Mouse (Mus musculus) heart, postnatal 4 days (tissue): Measurements from ENCODE around the gene Chst11. TPM values are rescaled to one million over a fixed set of nuclear protein-coding genes. Genes with fewer than 3 reads are reported as not detected.

Experiments
- DNase-seq: peaks from one replicate; pipeline ENCODE4 v3.0.0; 2021
- total RNA-seq, 2 experiments: library from RNA; stranded (reverse); gene quantifications; 2 replicates each; pipeline ENCODE4 v1.2.3; 2021

Gene Chst11
- total RNA-seq, 2 experiments from 2014 or later: 3.6 to 5.2 TPM

DNA sequence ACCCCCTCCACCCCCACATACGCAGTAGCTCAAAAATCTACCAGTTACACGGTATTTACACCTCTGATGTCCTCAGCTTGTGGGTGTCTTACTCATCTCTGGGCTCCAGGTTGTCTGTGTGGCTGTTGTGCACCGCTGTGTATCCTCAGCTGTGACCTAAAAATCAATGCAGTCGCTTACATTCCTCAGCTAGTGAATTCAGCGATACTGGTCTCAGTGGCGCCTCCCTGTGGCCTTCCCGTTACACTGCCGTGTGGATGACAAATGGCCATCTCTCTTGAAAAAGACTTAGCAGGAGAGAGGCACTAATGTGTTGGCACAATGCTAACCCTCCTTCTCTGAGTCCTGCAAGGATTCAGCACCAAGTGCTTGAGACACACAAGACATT, 197.3 kb downstream of the Chst11 start:
- DNase-seq: peak; percentile 81

GRCm38 (mm10) chr10:83183634-83184479, 198.6 kb downstream of the Chst11 start:
- DNase-seq: no peak

GRCm38 (mm10) chr10:83184480-83185069, 199.3 kb downstream of the Chst11 start:
- DNase-seq: peak; percentile 56

GRCm38 (mm10) chr10:83185121-83185520, 199.8 kb downstream of the Chst11 start:
- DNase-seq: no peak

- no peak for DNase-seq
These were observed 200.9 kb downstream of the Chst11 start for GRCm38 (mm10) chr10:83186167-83186566.

DNA sequence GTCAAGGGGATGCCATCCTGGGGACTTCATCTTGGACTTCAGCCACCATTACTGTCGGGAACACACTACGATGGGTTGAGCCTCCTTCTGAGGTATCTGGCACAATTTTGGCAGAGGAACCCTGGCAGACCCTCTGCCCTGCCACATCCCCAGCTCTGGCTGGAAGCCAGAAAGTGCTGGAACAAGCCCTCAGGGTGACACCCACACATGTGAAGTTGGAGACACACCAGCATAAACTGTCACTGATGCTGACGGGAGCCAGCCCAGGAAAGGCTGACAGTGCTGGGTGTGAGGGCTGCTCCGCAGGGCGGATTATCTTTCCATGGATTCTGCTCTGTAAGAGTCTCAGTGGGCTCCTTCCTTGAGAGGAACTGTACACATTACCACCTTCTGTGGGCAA, 201.7 kb downstream of the Chst11 start:
- DNase-seq: peak; percentile 37

GRCm38 (mm10) chr10:83189071-83189470, 203.8 kb downstream of the Chst11 start:
- DNase-seq: no peak

DNA sequence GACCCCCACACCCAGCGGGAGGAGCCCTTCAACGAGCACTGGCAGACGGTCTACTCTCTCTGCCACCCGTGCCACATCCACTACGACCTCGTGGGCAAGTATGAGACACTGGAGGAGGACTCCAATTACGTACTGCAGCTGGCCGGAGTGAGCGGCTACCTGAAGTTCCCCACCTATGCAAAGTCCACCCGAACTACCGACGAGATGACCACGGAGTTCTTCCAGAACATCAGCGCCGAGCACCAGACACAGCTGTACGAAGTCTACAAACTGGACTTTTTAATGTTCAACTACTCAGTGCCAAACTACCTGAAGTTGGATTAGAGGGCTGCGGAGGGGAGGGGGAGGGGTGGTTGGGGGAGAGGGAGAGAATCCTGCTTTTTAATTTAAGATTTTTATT, 206.2 kb downstream of the Chst11 start:
- DNase-seq: no peak

- DNase-seq: no peak
These were observed 206.7 kb downstream of the Chst11 start for GRCm38 (mm10) chr10:83191982-83192381.

DNA sequence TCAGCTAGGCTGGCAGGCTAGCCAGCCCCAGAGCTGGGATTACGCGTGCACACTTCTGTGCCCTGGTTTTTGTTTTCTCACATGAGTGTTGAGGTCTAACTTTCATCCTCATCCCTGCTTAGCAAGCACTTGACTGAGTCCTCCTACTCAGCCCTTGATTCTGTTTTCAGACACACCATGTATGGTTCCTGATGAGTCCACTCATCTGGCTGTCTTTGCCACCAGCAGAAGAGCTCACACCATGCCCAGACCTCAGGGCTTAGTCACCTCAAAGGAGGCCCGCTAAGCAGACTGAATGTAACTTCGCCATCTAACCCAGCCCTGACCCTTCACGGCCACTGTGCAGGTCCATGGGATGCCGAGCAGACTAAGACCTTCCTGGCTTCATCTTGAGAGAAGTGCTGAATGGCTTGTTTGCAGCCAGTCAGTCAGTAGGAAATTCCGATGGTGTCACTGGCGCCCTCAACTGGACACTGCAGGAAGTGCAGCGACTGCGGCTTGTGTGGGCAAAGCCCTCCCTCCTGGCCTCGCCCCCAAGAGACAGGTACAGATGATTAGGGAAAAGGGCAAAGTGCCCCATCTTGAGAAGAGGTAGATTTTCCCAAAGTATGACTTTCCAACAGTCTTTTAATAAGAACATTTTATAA, 212.5 kb downstream of the Chst11 start:
- peak; percentile 86 for DNase-seq

GRCm38 (mm10) chr10:83198692-83199091, 213.4 kb downstream of the Chst11 start:
- DNase-seq: no peak

GRCm38 (mm10) chr10:83199290-83199689, 214.0 kb downstream of the Chst11 start:
- no peak for DNase-seq

GRCm38 (mm10) chr10:83201525-83201924, 216.2 kb downstream of the Chst11 start:
- DNase-seq: no peak

DNA sequence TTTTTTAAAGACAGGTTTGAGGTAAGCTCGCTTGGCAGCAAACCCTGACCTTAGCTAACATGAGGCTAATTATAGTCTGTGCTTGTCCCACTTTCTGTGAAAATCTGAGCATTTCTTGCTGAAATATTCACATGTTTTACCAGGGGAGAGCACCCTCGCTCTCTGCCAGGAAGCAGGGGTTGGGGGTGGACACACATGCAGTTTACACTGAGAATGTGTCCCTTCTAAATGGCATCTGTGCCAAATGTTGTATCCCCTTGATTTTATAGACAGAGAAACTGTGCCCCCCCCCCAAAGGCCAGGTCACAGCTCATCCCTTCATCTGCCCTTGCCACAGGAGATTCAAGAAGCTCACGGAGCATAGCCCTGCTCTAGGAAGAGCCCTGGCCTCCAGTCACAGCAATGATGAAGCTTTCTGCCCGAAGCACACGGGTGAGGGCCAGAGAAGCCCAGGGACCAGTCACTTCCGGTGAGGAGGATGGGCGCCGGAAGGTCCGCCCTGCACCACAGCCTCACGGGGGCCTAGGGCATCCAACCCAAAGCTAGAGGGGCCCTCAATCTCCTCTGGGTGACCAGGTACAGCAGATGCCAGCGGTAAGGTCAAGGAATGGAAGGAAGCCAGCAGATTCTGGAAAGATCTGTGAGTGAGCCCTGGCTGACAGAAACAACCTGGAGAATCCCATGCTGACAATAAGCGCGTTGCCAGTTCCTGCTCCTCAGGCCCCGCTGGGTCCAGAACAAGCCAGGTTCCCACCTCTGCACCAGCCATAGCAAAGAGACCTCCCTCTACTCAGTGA, 217.8 kb downstream of the Chst11 start:
- no peak for DNase-seq

- DNase-seq: no peak
These were observed 223.1 kb downstream of the Chst11 start for GRCm38 (mm10) chr10:83208436-83208835.

- DNase-seq: no peak
These were observed 224.1 kb downstream of the Chst11 start for GRCm38 (mm10) chr10:83209388-83209787.

DNA sequence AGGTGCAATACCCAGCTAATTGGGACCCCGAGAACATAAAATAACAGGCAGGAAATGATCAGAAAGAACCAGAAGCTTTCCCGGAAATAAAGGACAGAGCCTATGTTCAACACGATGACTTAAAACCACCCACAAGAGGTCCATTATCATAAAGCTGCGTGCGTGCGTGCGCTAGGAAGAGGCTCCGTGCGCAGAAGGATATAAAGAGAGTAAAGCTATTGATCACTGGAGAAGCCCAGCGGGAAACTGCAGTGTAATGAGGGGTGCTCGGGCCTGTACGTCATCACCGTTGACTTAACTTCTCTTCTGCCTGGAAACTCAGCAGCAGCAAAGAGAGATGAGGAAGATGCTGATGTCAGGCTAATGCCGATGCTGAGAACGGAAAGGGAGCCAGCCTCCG, 224.8 kb downstream of the Chst11 start:
- DNase-seq: no peak

GRCm38 (mm10) chr10:83210968-83211583, 225.8 kb downstream of the Chst11 start:
- DNase-seq: no peak

- DNase-seq: no peak
These were observed 227.3 kb downstream of the Chst11 start for GRCm38 (mm10) chr10:83212618-83213017.

GRCm38 (mm10) chr10:83215559-83215958, 230.3 kb downstream of the Chst11 start:
- no peak for DNase-seq

- peak; percentile 58 for DNase-seq
These were observed 232.0 kb downstream of the Chst11 start for GRCm38 (mm10) chr10:83217256-83217655.

DNA sequence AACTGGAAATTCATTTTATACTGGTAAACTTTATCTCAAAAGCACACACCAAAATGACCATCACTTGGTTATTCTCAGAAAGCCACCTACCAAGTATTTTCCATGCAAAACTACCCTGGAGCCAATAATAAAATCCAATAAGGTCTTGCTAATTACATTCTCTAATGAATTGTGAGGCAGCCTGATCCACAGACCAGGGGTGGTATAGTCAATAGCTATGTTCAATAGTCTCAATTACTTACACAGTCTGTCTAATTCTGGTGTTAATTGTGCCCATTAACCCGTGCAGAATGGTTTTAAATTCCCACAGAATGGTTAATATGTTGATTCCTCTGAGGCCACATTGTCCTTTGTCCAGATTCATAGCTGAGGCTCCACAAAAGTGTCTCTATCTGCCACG, 233.5 kb downstream of the Chst11 start:
- no peak for DNase-seq
